Mouse (Mus musculus): ENCODE results near the gene Haus5.

GRCm38 (mm10) chr7:30706214-30706882 lies 41.6 kb upstream of the Haus5 start:
- TF ChIP-seq POLR2A (IDR thresholded peaks at IDR 0.05; ENCODE audit: borderline replicate concordance, control insufficient read depth, low read depth, low read length): no peak
- TF ChIP-seq CTCF (IDR thresholded peaks at IDR 0.05; ENCODE audit: control insufficient read depth, insufficient read depth, low read length): no peak

Data from bone marrow, adult 2 months (tissue).